In the genomic region with DNA sequence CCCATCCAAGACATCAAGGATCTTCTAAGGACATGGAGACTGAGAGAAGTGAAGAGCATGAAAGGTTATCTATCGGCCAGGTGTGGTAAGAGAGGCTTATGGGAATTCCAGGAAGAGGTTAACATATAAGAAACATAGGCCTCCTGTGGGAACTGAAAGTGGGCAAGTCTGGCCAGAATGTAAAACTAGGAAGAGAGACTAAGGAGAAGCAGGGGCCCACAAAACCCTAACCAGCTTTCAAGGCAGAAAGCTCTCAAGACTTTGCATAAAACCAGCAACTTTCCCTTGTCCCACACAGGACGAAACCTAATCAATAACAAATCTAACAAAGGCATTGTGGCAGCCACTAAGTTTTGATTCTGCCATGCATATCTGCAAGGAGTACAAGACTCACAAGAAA, we compare ENCODE assay signal across 10 mouse cellular contexts. TPM values are rescaled to one million over a fixed set of nuclear protein-coding genes. Genes with fewer than 3 reads are reported as not detected.
DNase-seq lines count a peak whose midpoint lies in the region; ATAC-seq and TF ChIP-seq lines count a peak whose summit lies in the region.
"Had no signal": no experiment of that assay in that cellular context is flagged by ENCODE, and none has a peak within 500 bp of the region (broad histone marks: within the 10 kb centered on the region; RNA-seq: fewer than 3 reads in every experiment).

No protein-coding gene starts in this region.

- H3K27ac ChIP-seq in heart, embryonic 11.5 days (ENCODE audit: low read depth, low read length): no peak overlapping the region
- H3K27ac ChIP-seq in forebrain, postnatal 0 days (ENCODE audit: low read depth, low read length): no peak overlapping the region
- H3K27ac ChIP-seq in macrophage: peak overlapping the region; percentile 98

- no peaks in the 10 kb centered on the region for H3K36me3 ChIP-seq in heart, embryonic 11.5 days (ENCODE audit: control insufficient read depth, insufficient read depth, low read length)
- H3K36me3 ChIP-seq in E14TG2a.4 (ENCODE audit: insufficient read depth, low read length): peaks cover 10% of the 10 kb centered on the region; the same call in 1 of the 2 replicates
- no peaks in the 10 kb centered on the region for H3K36me3 ChIP-seq in forebrain, postnatal 0 days (ENCODE audit: insufficient read depth)
- H3K36me3 ChIP-seq in macrophage (ENCODE audit: inconsistent target): peaks cover 11% of the 10 kb centered on the region; the same call in 1 of the 2 replicates

- peaks cover 67% of the 10 kb centered on the region for H3K79me2 ChIP-seq in macrophage (ENCODE audit: inconsistent target)

- DNase-seq in heart, adult 8-10 months (ENCODE audit: low spot score): no peak
- no peak for DNase-seq in forebrain, postnatal 0 days
- no peak for DNase-seq in left cerebral cortex, postnatal 10 days (ENCODE audit: extremely low spot score in 1 of 2, low spot score in 2 of 2)
- DNase-seq in right cerebral cortex, postnatal 14 days: no peak
- no peak for DNase-seq in spleen, postnatal 4 days (ENCODE audit: low spot score in 2 of 2)
- DNase-seq: kidney, postnatal 4 days; right cerebral cortex, adult 18-20 months had no signal

- TF ChIP-seq CTCF in E14TG2a.4 (conservative IDR thresholded peaks at IDR 0.05; ENCODE audit: low read length): no peak
- no peak for TF ChIP-seq CTCF in forebrain, postnatal 0 days (IDR thresholded peaks at IDR 0.05; ENCODE audit: low read depth)

- H3K9me3 ChIP-seq in heart, embryonic 11.5 days (replicated peaks; ENCODE audit: control insufficient read depth, low read length): no peaks in the 10 kb centered on the region
- no peaks in the 10 kb centered on the region for H3K9me3 ChIP-seq in E14TG2a.4 (ENCODE audit: low read length)
- no peaks in the 10 kb centered on the region for H3K9me3 ChIP-seq in forebrain, postnatal 0 days (ENCODE audit: low read length)

- intact Hi-C loops in left cerebral cortex, postnatal 10 days (cut with DNase I): no loop called here

- no peaks in the 10 kb centered on the region for H3K27me3 ChIP-seq in heart, embryonic 11.5 days (ENCODE audit: control insufficient read depth, insufficient read depth, low read length)
- H3K27me3 ChIP-seq in E14TG2a.4 (ENCODE audit: insufficient read depth, low read length): no peaks in the 10 kb centered on the region
- no peaks in the 10 kb centered on the region for H3K27me3 ChIP-seq in forebrain, postnatal 0 days (ENCODE audit: insufficient read depth, low read length)

- 70% methylated on average over 2 of the region's 2 CpGs for WGBS in heart, embryonic 11.5 days (ENCODE audit: insufficient replicate concordance)
- WGBS in forebrain, postnatal 0 days: 69% methylated on average over 2 of the region's 2 CpGs
- 8% methylated on average over 2 of the region's 2 CpGs for WGBS in macrophage (ENCODE audit: missing documents)

- no peak overlapping the region for H3K9ac ChIP-seq in heart, embryonic 11.5 days (ENCODE audit: low read depth, low read length)
- no peak overlapping the region for H3K9ac ChIP-seq in forebrain, postnatal 0 days

- no peak overlapping the region for H3K4me3 ChIP-seq in heart, embryonic 11.5 days (ENCODE audit: low read depth, low read length)
- peak overlapping the region; percentile 93; the same call in 1 of the 2 replicates for H3K4me3 ChIP-seq in E14TG2a.4 (replicated peaks; ENCODE audit: low read length)
- H3K4me3 ChIP-seq in forebrain, postnatal 0 days (ENCODE audit: low read depth, low read length): no peak overlapping the region
- H3K4me3 ChIP-seq in macrophage (ENCODE audit: inconsistent target): peak overlapping the region; percentile 91

- ATAC-seq in heart, embryonic 11.5 days (replicated peaks; ENCODE audit: insufficient number of reproducible peaks, low FRiP score, low TSS enrichment): no peak
- no peak for ATAC-seq in forebrain, postnatal 0 days

- H3K4me1 ChIP-seq in heart, embryonic 11.5 days (ENCODE audit: control insufficient read depth, insufficient read depth, low read length): peaks cover 28% of the 10 kb centered on the region
- H3K4me1 ChIP-seq in E14TG2a.4 (replicated peaks; ENCODE audit: low read depth, low read length): peaks cover 48% of the 10 kb centered on the region
- H3K4me1 ChIP-seq in forebrain, postnatal 0 days (ENCODE audit: insufficient read depth): peaks cover 8% of the 10 kb centered on the region; the same call in 1 of the 2 replicates

- peak overlapping the region; percentile 87 for H3K4me2 ChIP-seq in heart, embryonic 11.5 days
- H3K4me2 ChIP-seq in forebrain, postnatal 0 days (ENCODE audit: low read depth): peak overlapping the region; percentile 95

RNA-seq across cellular contexts. Expression of a gene that starts 1.4 kb away (rescaled TPM):
- polyA plus RNA-seq in heart, embryonic 11.5 days (2014; fragmentation: Nextera tagmentation; extraction: Ambion mirVana): 40.6 and 47.4 TPM in 2 replicates
- total RNA-seq in heart, adult 8-10 months (2022): 10 to 100 TPM; 19.4 to 24.9 (median 20.9) TPM
- total RNA-seq in forebrain, postnatal 0 days (2014; rRNA removed): 93.1 and 105 TPM in 2 replicates
- 118 and 122 TPM in 2 replicates for polyA plus RNA-seq in forebrain, postnatal 0 days (2015; fragmentation: Nextera tagmentation; extraction: Ambion mirVana)
- total RNA-seq in macrophage (2018; cell fraction: chromatin; rRNA removed): 10 to 100 TPM in 15 of 26 experiments, 1 to 10 TPM in 11; 1.7 to 25.4 (median 11.6) TPM
- 10 to 100 TPM; 12.1 to 23.5 (median 18.4) TPM for total RNA-seq in macrophage (2018; cell fraction: cytosol; rRNA removed)
- total RNA-seq in macrophage (2018; cell fraction: nucleus; rRNA removed): 10 to 100 TPM in 11 of 26 experiments, 1 to 10 TPM in 15; 3.9 to 18.4 (median 8.7) TPM
- polyA plus RNA-seq in macrophage (2018): 14.4 to 20.0 TPM (median 19.7 TPM) in 3 replicates
- total RNA-seq in left cerebral cortex, postnatal 10 days (2021): 10 to 100 TPM; 93.6 to 97.3 TPM

RNA-seq across cellular contexts. Expression of a gene that starts 1.5 kb away (rescaled TPM):
- polyA plus RNA-seq in heart, embryonic 11.5 days (2014; fragmentation: Nextera tagmentation; extraction: Ambion mirVana): 21.1 and 23.0 TPM in 2 replicates
- total RNA-seq in heart, adult 8-10 months (2022): 10 to 100 TPM; 13.5 to 18.1 (median 14.5) TPM
- 6.0 and 8.1 TPM in 2 replicates for total RNA-seq in forebrain, postnatal 0 days (2014; rRNA removed)
- polyA plus RNA-seq in forebrain, postnatal 0 days (2015; fragmentation: Nextera tagmentation; extraction: Ambion mirVana): 5.2 and 5.4 TPM in 2 replicates
- 100 to 1,000 TPM; 131 to 699 (median 546) TPM for total RNA-seq in macrophage (2018; cell fraction: chromatin; rRNA removed)
- total RNA-seq in macrophage (2018; cell fraction: cytosol; rRNA removed): 100 to 1,000 TPM in 22 of 26 experiments, 10 to 100 TPM in 4; 69.2 to 167 (median 116) TPM
- total RNA-seq in macrophage (2018; cell fraction: nucleus; rRNA removed): 100 to 1,000 TPM; 124 to 620 (median 384) TPM
- polyA plus RNA-seq in macrophage (2018): 59.4 to 114 TPM (median 112 TPM) in 3 replicates
- 10 to 100 TPM; 14.9 to 17.4 TPM for total RNA-seq in left cerebral cortex, postnatal 10 days (2021)

Comparison
In these comparisons a context has a peak if more than half of its experiments do, and no peak if none do; other contexts are left out.
1. H3K4me3 ChIP-seq: peak in E14TG2a.4 (single experiment) and macrophage (single experiment); none in heart, embryonic 11.5 days (single experiment) and forebrain, postnatal 0 days (single experiment).